Mouse (Mus musculus) natural killer cell, adult 2 months (primary cell): ENCODE data around the gene Gm7075.
"Not testable (repeated sequence)": the region's sequence is repeated elsewhere in the genome, so short reads cannot be mapped to it uniquely, and the experiment has no call there.

ENCODE experiments used
- DNase-seq, 2 experiments: peaks; one replicate each; pipeline ENCODE4 v3.0.0; 2022; ENCODE audit warnings: low spot score in 2 of 2

The Gm7075 gene

GRCm38 (mm10) chr10:63422736-63422992, 1.1 kb upstream of the Gm7075 start:
- DNase-seq, result no peak

DNA sequence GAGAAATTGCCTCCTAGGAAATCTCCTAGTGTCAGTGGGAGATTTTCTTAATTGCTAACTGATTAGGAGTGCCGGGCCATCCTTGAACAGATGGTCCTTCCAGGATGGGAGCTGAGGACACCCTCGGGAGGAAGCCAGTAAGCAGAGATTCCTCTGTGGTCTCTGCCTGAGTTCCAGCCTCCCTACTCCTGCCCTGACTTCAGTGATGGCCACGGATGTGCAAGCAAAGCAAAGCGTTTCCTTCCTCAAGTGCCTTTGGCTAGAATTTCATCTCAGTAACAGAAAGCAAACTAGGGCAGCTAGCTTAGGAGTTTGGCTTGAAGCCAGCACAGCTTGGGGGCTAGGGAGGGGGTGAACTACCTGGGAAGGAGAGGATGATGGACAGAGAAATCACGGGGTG, 4.5 kb downstream of the Gm7075 start:
- no peak for DNase-seq

DNA sequence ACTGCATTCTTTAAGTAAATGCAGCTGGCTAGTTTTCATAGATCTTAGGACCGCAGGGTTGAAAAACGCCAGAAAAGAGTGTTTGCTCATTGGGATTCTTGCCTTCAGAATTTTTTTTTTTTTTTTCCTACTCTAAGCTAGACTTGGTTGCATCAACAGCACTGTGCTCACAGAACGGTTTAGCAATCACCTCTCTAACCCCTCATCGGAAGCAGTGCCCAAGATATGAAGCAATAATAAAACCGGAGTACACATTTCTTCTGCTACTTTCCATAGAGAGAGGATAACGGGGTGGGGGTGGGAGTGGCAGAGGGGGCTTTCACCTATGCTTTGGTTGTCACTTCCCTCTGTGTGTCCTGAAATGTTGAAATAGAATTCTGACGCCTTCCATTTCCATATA, 5.7 kb downstream of the Gm7075 start:
- DNase-seq, result no peak

GRCm38 (mm10) chr10:63415287-63415686, 6.3 kb downstream of the Gm7075 start:
- no peak for DNase-seq

GRCm38 (mm10) chr10:63412756-63413155, 8.8 kb downstream of the Gm7075 start:
- no peak for DNase-seq

GRCm38 (mm10) chr10:63411674-63412073, 9.9 kb downstream of the Gm7075 start:
- DNase-seq, result not testable (repeated sequence)

DNA sequence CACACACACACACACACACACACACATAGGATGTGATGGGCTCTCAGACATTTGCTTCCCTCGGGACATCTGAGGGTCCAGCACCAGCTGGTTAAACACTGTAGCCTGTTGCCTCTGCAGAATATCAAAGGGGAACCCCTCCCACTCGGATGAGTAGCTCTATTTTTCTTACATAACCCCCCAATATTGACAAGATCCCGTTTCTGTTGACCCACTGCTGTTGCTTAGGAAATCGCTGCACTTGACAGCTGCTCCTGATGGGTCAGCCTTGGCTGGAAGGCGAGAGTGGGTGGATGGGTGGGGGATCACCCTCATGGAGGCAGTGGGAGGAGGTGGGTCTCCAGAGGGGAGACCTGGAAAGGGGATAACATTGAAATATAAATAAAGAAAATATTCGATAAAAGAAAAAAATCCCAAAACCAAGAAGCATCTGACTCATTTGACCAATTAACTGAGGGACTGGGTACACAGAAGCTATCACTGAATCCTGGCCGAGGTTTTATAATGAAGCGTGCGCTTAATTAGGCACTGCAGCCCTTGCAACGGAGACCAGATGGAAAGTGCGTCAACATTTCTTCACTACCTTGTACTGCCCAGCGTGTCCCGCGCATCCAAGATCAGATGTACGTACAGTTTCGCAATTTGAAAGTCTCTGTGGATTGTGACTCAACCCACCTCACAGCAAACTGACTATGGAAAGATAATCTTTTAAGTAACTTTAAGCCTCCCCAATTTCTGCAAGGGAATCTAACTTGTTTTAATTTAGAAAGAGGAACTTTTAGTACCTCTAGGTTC, 11.2 kb downstream of the Gm7075 start:
- DNase-seq, result no peak

GRCm38 (mm10) chr10:63403636-63404035, 18.0 kb downstream of the Gm7075 start:
- DNase-seq, result no peak

GRCm38 (mm10) chr10:63402731-63403504, 18.7 kb downstream of the Gm7075 start:
- no peak for DNase-seq

GRCm38 (mm10) chr10:63396963-63397362, 24.6 kb downstream of the Gm7075 start:
- DNase-seq, result no peak

DNA sequence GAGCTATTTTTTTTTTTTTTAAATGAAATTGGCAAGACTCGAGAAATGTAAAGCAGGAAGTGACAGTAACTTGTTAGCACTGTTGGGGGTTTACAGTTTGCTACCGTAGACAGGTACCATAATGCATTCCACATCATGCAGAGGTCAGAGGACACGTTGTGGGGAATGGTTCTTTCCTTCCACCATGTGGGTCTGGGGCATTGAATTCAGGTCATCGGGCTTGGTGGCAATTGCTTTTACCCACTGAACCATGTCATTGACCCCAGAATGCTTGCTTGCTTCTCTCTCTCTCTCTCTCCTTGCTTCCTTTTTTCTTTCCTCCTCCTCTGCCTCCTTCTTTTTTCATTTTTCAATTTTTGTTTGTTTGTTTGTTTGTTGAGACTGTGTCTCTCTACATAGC, 32.6 kb downstream of the Gm7075 start:
- no peak for DNase-seq

DNA sequence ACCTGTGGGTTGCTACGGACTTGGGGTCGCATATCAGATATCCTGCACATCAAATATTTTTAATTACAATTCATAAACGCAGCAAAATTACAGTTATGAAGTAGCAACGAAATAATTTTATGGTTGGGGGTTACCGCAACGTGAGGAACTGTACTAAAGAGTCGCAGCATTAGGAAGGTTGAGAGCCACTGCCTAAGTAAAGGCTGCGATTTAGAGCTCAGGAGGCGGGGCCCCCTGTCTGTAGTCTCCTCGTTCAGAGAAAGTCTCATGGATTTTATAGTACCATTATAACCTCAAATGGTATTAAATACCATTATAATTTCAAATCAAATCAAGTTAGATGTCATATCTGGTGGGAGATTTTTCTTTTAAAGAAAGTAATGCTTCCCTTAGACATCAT, 34.6 kb downstream of the Gm7075 start:
- DNase-seq, result no peak

DNA sequence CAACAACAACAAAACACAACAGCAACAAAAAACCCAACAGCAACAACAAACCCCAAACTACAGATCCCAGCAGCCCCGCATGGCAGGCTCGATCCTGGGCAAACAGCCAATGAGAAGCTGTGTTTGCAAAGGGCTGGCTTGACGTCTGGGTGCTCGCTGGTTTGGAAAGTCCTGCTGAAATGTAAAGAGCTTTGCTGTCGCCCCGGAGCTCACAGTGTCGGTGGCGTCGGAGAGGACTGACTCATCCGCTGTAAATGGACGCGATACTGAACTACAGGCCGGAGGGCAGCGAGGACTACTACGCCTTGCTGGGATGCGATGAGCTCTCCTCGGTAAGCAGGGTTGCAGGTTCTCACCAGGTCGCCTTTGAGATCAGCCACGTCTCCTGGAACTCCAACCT, 35.1 kb downstream of the Gm7075 start:
- DNase-seq, result peak; percentile 81 to 88

DNA sequence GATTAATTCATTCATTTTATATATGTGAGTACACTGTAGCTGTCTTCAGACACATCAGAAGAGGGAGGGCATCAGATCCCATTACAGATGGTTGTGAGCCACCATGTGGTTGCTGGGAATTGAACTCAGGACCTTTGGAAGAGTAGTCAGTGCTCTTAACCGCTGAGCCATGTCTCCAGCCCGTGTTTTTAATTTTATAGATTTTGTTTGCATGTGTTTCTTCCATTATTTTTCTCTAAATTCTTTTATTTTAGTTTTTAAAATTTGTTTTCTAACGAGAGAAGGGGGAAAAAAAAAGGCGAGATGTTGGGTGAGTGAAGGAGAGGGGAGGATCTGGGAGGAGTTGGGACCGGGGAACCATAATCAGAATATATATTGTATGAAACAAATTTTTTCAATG, 35.7 kb downstream of the Gm7075 start:
- not testable (repeated sequence) for DNase-seq

DNA sequence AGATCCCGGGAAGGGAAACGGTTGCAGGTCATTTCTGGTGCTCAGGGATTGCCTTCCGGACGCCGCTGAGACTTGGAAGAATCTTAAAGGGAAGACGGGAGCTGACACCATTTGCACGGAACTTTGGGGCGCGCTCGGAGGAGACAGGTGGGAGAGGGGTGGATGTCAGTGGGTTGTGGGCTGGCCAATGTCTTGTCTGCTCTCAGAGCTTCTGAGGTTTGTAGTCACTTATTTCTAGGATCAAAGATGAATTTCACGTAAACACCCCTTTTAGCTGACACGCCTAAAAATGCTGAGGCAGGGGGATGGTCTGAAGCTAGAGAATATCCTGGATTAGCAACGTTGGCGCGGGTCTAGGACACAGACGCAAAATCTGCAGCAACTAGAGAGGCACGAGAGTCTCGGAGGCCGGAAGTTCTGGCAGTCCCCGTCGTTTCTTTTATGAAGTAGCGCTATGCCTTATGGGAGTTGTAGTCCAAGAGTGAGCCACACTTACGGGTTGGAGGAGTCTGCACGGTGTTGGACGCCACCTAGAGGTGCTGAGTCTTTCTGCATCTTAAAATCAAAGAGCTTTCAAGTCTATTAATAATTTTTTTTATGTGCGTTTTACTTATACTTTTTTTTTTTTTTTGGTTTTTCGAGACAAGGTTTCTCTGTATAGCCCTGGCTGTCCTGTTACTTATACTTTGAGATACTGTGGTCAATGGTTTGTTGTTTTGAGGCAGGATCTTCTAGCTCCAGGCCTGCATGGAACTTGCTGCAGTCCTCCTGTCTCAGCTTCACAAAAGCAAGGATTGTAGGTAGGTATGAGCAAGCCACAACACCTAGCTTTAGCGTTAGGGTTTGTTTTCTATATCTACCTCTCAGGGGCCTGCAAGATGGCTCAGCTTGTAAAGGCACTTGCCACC, 39.0 kb downstream of the Gm7075 start, which contains the start of gene Dnajc12:
Dnajc12 (plus strand) TSS at position 72 of the 908 bp plus-strand sequence.
- DNase-seq, result peak; percentile 79 to 85

- DNase-seq, result peak in 1 of 2 experiments; percentile 3
These were observed 39.9 kb downstream of the Gm7075 start, which contains the start of gene Sirt1 for GRCm38 (mm10) chr10:63381498-63382280. Gene Sirt1, minus strand, starts transcription at chr10:63381704.

- no peak for DNase-seq
These were observed 42.5 kb downstream of the Gm7075 start for GRCm38 (mm10) chr10:63378948-63379680.

- DNase-seq, result peak; percentile 52 to 73
These were observed 44.1 kb downstream of the Gm7075 start for GRCm38 (mm10) chr10:63377468-63377867.

DNA sequence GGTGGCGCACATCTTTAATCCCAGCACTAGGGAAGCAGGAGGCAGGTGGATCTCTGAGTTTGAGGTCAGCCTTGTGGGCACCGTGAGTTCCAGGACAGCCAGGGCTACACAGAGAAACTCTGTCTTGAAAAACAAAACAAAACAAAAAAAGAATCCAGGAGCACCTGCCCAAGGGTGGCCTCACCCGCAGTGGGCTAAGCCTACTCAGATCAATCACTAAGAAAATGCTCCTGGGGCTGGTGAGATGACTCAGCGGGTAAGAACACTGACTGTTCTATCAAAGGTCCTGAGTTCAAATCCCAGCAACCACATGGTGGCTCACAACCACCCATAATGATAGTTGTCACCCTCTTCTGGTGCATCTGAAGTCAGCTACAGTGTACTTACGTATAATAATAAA, 45.3 kb downstream of the Gm7075 start:
- no peak for DNase-seq
